Mouse (Mus musculus) c-Kit-negative CD71-positive TER-119-positive erythroid progenitor cells, embryonic 14.5 days (primary cell): ENCODE results near the gene Pgm2l1.

Experiments
- DNase-seq: peaks from one replicate; pipeline ENCODE4 v3.0.0-alpha.2; 2013; ENCODE audit warnings: low read depth, low spot score

The Pgm2l1 gene

DNA sequence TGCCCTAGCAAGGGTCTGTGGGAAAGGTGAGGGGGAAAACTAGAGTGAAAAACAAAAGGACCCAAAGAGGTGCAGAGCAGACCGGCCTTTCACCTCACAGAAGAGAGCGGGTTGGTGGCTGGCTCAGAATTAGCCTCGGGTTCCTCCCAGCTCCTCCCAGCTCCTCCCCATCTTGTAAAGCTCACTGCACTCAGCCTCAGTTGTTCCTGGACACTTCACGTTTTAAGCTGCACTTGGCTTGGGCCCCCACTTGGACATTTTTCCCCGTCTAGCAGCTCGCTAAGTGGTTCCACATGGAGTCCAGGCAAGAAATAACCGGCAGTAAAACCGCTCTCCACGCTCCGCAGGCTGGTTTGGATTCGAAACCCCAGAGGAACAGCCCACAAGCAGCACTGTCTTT, 61.4 kb downstream of the Pgm2l1 start:
- no peak for DNase-seq

DNA sequence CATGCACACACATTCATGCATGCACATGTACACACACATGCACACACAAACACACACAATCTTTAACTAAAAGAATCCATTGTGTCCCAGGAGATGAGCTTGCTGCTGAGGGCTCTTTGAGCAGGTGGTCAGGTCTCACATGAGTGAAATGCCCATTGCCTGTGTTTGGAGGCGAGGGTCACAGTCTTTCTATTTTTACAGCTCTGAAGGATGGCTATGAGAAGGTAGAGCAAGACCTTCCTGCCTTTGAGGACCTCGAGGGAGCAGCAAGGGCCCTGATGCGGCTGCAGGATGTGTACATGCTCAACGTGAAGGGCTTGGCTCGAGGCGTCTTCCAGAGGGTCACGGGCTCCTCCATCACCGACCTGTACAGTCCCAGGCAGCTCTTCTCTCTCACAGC, 66.4 kb downstream of the Pgm2l1 start:
- no peak for DNase-seq

DNA sequence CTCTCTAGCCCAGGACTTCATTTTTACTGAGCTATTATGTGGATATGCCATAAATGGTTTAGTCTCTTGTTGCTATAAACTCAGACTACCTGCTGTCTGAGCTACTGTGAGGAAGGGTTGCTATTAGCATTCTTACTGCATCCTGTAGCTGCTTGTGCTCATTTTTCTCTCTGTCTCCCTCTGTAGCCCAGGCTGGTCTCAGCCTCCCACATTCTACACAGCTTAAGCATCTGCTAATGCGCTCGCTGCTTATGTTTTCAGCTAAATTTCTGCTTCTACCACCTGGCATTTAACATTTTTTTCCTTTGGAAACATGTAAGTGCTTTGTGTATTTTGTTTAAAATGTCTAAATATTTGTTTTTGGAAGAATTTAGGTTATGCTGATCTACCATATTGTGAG, 68.6 kb downstream of the Pgm2l1 start:
- no peak for DNase-seq

DNA sequence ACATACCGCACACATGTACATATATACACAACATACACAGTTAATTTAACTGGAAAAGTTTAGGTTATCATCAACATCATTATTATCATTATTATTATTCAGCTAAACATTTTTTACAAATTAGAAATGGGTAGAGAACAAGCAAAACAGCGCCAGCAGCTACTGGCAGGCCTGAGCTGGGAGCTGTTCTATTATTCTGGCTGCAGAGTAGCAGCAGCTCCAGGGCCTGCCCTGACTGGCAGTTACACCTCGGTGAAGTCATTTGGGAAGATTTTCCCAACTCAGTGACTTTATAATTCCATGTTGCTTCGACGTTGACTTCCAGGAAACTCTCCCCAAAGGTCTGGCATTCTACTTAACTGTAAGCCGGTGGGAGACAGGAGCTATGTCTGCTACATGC, 69.5 kb downstream of the Pgm2l1 start:
- DNase-seq, result no peak

DNA sequence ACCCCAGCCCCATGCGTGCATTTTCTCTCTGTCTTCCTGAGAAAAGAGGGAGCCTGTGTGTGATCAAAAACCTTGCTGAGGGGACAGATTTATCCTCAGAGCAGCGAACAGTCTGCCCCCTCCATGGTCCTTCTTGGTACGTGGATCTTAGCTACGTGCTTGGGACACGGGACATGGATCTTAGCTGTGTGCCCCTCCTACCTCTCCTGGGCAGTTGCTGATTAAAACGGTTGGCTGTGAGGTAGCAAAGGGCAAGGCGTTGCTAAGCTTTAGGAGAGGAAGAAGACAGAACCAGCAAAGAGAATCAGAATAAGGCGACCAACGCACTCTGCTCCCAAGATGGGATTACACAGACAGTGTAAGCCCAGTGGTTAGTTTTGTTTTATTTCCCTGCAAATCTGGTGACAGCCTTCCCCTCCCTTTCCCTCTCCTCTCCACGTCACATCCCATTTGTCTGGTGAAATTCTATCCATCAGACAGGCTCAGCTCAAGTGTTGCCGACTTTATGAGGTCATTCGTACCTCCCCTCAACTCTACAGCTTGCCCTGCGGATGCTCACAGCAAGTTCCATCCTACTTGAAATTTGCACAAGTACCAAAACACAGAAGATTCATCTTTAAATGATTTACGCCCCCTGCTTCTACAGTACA, 71.8 kb downstream of the Pgm2l1 start:
- no peak for DNase-seq

DNA sequence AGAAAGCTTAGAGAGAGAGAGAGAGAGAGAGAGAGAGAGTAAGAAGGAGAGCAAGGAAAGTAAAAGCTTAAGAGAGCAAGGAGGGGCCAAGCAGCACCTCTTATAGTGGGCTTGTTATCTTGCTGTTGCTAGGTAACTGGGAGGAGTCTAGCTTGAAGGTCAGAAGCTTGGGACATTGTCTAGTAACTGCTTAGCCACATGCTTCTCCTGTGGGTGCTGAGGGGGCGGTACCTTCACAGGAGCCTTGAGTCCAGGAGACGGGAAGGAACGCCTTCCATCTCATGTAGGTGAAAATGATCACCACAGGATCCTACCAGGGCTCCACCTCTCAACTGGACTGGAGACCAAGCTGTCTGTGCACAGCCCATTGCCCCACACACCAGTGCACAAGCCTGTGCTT, 74.2 kb downstream of the Pgm2l1 start:
- no peak for DNase-seq

DNA sequence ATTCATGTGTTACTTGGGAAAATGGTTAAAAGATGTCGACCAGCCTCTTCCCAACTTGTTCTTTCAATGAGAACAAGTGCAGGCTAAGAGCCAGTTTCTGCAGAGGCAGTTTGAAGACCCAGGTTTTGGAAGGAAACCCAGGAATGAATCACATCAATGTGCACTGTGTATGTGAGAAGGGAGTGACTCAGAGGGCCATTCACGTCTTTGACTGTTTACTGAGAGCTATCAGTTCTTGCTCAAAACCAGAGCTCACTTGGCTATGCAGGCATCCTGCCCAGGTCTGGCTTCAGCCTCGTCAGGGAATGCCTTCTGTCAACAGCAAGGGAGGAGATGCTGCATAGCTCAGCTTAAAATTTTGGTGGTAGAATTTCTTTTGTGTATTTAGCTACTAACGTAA, 75.1 kb downstream of the Pgm2l1 start:
- no peak for DNase-seq

DNA sequence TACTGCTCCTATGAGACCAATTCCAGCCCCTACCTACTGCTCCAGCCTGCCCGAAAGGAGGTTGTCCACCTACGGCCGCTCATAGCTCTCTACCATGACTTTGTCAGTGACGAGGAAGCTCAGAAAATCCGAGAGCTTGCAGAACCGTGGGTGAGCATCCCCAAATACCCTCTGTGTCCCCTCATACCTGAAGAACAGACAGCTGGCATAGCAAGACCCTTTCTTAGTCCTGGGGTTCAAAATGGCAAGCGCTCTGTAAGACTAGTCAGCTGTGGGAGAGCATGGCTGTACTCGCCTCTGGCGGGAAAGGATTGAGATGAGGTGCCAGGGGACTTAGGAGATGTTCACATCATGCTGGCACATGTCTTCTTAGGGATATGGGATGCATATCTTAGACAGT, 78.7 kb downstream of the Pgm2l1 start:
- DNase-seq, result no peak

DNA sequence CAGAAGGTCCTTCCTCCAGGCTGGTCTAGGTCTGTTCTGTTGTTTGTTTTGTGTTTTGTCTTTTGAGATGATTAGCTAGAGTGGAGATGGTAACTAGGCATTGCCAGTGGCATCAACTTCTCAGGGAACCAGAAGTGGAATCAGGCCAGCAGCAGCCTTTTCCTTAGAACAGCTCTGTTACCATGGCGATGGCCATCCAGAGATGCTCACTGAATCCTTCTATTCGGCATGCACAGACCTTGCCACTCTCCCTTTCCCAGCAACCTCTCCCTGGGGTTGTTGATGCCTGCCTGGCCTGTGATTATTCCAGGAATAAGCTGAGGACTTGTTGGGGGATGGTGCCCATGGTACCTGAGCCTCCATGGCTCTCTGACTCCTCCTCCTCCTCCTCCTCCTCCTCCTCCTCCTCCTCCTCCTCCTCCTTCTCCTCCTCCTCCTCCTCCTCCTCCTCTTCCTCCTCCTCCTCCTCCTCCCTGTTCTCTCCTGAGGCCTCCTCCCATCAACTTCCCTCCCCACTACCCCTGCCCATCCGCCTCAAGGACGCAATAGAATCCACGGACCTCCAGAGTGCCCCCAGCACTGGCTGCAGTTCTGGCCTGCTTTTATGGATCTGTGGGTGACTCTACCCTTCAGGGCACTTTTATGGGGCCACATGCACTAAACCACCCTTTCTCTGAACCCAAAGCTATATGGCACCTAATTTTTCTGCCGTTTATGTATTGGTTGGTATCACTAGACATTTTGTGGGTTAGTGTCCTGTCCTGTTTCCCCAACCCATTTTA, 80.9 kb downstream of the Pgm2l1 start:
- no peak for DNase-seq

DNA sequence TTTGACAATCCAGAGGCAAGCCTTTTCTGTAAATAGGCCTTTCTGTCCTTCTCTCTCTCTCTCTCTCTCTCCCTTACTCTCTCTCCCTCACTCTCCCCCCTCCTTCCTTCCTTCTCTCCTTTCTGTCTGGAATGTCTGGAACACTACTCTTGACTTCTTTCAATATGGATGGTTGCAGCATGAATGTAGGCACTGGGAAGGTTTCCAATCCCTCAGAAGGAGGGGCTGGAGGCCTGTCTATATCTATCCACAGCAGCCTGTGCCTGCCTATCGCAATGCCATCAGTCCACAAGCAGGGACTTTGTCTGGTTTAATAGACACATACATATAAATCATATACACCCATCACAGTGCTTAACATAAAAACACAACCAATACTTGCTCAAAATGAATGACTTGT, 82.0 kb downstream of the Pgm2l1 start:
- DNase-seq, result no peak

DNA sequence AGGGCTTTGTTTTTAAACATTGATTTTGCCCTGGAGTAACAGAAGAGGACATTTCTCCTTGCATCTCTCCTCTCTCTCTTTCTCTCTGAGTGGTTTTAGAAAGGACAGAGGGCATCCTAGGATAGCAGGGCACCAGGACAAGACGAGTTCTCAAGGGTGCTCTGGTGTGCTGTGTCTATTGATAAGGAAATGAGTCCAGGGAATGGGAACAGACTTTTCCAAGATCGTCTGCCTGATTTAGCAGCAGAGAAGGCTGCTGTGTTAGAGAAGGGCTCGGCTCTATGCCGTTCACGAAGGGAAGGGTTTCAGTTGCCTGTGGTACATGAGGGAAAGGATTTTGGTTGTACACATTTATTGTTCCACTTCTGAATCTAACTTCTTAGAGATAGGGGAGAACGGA, 82.5 kb downstream of the Pgm2l1 start:
- no peak for DNase-seq

DNA sequence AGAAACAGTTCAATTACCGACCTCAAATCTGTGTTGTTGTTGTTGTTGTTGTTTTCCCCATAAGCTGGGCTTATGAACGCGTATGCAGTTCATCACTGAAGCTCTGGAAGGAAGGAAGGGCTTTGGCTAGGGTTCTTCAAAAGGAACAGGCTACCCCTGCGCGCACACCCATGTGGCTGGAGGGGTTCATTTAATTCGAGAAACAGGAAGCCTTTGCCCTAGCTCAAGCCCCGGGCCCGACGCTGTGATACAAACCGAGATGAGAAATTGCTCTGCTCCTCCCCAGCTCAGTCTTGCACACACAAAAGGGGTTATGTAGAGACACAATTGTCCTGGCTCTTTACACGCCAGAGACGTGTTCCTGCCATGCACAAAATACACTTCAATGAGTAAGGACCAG, 83.1 kb downstream of the Pgm2l1 start:
- DNase-seq, result no peak

DNA sequence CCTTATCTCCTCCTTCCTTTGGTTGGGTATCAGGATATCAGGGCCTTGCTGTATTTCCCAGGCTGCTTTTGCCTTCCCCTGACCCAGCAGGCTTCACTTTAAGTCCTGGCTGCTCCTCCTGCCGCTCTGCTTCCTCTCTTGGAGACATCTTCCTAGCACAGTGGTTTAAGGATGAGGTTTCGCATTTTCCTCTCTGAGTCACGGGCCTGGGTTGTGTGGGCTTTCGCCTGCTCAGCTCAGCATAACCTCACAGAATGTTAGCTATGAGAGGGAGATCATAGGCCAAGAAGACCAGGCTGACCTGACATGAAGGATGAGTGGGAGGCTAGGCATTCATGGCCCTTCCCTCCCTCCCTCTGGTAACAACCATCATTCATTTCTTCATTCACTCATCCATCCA, 85.5 kb downstream of the Pgm2l1 start:
- no peak for DNase-seq

DNA sequence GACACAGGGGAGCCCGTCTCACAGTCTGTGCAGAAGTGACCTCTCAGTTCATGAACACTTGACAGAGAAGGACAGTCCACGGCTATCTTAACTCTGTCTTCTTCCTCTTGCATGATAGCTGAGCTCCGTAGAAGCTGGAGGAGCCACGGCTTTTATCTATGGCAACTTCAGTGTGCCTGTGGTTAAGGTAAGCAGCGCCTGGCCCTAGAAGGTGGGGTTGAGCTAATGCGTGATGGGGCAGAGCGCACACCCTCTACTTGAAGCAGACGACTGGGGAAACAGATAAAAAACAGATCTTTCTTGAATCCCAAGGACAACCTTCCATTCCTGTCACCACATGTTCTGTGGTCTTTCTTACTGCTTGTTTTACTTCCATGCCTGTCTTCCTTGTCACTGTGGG, 89.7 kb downstream of the Pgm2l1 start:
- DNase-seq, result no peak

DNA sequence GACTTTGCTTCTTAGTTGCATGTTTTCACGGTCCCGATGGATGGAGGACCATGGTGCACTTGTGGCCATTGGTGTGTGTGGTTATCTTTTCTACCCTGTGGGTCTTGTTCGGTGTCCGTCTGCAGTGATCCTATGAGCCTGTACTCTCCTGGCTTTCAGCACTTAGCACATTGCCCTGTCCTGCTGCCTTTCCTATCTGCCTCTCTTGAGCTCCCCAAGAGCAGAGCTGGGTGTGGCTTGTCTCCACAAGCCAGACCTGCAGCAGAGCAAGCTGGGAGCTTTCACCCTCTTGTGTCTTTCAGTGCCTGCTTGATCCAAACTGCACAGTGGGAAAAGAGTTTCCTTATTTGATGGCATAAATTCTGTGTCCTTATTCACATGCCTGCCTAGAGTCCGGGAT, 90.3 kb downstream of the Pgm2l1 start:
- no peak for DNase-seq

DNA sequence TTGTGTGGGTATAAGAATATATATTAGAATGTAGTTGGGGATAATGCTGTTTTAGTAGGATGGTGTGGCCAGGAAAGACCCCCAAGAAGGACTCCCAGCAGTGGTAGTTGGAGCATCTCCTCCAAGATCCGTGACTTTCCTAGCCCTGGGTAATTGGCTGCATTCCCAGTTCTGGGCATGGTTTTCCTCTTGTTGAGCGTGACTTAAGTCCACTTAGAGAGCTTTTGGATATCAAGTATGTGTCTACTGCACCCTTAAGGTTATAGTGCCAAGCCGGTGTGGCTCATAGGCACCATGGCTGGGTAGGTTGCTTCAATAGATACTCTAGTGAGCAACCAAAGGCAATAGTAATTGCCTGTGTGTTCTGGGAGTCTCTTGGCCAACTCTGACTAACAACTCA, 96.5 kb downstream of the Pgm2l1 start:
- no peak for DNase-seq

DNA sequence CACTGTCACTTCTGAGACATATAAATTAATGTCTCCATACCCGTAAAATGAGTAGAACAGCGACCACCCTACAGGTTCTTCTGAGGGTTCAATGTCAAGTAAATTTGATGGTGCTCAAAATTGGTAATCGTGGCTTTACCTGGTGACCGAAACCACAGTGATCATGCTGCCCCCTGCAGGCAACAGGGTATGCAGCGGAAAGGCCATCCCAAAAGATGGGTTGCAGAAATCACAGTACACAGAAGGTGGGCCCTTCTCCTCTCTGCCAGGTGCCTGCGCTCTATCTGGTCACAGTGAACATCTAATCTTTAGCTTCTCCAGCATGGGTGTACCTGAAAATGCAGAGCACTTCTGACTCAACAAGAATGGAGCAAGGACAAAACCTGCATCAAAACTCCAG, 98.3 kb downstream of the Pgm2l1 start:
- DNase-seq, result no peak

DNA sequence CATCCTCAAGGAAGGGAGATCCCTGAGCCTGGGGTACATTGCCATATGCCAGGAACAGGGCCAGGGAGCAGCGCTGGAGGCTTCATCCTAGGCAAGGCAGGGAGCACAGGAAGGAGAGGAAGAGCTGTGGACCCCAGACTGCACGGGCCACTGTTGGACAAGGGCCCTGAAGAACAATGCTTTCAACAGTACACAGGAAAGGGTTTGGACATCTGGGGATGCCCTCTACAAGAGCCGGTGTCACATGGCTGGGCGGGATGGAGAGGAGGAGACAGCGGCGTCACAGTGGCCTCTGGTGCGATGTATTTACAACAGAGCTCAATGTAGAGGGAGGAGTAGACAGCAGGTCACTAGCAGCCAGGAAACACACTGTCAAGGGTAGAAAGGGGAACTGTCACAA, 100.3 kb downstream of the Pgm2l1 start:
- DNase-seq, result no peak
